Mouse (Mus musculus) ES-E14 (cell line): ENCODE measurements at regions not wholly inside any gene's neighbourhood (a gene's known extent, or its start where the extent isn't known, plus 50 kb on each side); places are given as distances from the start of the nearest gene placed in this dataset.

Experiments used
- CHD2 ChIP-seq: IDR thresholded peaks from 2 replicates; pipeline ENCODE4 v1.6.1; 2014; ENCODE audit warnings: mild to moderate bottlenecking, low read depth, low read length, inconsistent platforms
- HCFC1 ChIP-seq: IDR thresholded peaks from 2 replicates; pipeline ENCODE4 v1.6.1; 2012; ENCODE audit warnings: low read length, inconsistent platforms, borderline replicate concordance; ENCODE audit not compliant: insufficient read depth
- MAFK ChIP-seq: IDR thresholded peaks from 2 replicates; pipeline ENCODE4 v1.6.1; 2014; ENCODE audit warnings: mild to moderate bottlenecking, low read depth, low read length, inconsistent platforms; ENCODE audit not compliant: insufficient read depth
- ZC3H11A ChIP-seq: IDR thresholded peaks from 2 replicates; pipeline ENCODE4 v1.6.1; 2012; ENCODE audit warnings: low read depth, mild to moderate bottlenecking, inconsistent platforms, low read length, borderline replicate concordance
- ZNF384 ChIP-seq: IDR thresholded peaks from 2 replicates; pipeline ENCODE4 v1.6.1; 2012; ENCODE audit warnings: low read depth, low read length, inconsistent platforms

DNA sequence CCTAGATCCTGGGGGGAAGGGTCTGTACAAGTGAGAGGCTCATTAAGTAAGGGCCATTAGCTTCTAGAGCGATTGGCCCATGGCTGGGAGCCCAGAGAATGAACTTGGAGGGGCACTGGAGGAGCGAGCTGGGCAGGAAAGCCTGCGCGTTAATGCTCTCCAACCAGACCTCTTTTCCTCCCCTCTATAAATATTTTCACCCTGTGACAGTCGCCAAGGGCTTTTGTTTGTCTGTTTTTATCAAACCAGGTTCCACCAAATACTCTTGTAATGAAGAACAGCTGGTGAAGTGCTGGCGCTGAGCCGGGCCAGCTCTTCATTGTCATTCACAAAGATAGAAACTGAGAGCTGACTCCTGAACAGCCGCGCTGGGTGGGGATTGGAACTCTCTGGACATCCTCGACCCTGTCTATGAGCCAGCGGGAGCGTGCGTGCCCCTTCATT, 63.9 kb upstream of the Ccn6 start:
- no peak for TF ChIP-seq ZC3H11A
- TF ChIP-seq HCFC1, result no peak
- no peak for TF ChIP-seq CHD2
- TF ChIP-seq MAFK, result no peak
- no peak for TF ChIP-seq ZNF384
